Mouse (Mus musculus) left cerebral cortex, postnatal 14 days (tissue): Measurements from ENCODE around the gene Wdr3. TPM values are rescaled to one million over a fixed set of nuclear protein-coding genes. Genes with fewer than 3 reads are reported as not detected.

Experiments
- DNase-seq, 2 experiments: peaks; one replicate each; pipeline ENCODE4 v3.0.0; 2021 to 2022; ENCODE audit warnings: low spot score in 2 of 2, mixed read lengths in 1 of 2
- intact Hi-C: fragments of 180-260 bp; cut with DNase I; formaldehyde crosslinking; loops from one replicate; pipeline ENCODE4 v1.15.1; 2025
- long read RNA-seq, 2 experiments: library from polyadenylated mRNA; stranded (forward); transcript quantifications; one replicate each; pipeline ENCODE4 v2.0.0; 2021
- total RNA-seq, 2 experiments: library from RNA; stranded (reverse); gene quantifications; 2 replicates each; pipeline ENCODE4 v1.2.3; 2021

The Wdr3 gene
- 10 to 100 TPM; 20.5 to 21.2 TPM for total RNA-seq
- long read RNA-seq, experiment 1, transcript Wdr3-201 (27 exons, 3,432 nt): major isoform, 12 of 21 reads
- long read RNA-seq, experiment 1, partial matches to known transcripts: 1 of 21 reads
- long read RNA-seq, experiment 1, other reads (novel, unspliced or antisense): 8 of 21 reads
- long read RNA-seq, experiment 2, transcript Wdr3-201 (27 exons, 3,432 nt): major isoform, 25 of 35 reads
- long read RNA-seq, experiment 2, partial matches to known transcripts: 3 of 35 reads
- long read RNA-seq, experiment 2, other reads (novel, unspliced or antisense): 7 of 35 reads

DNA sequence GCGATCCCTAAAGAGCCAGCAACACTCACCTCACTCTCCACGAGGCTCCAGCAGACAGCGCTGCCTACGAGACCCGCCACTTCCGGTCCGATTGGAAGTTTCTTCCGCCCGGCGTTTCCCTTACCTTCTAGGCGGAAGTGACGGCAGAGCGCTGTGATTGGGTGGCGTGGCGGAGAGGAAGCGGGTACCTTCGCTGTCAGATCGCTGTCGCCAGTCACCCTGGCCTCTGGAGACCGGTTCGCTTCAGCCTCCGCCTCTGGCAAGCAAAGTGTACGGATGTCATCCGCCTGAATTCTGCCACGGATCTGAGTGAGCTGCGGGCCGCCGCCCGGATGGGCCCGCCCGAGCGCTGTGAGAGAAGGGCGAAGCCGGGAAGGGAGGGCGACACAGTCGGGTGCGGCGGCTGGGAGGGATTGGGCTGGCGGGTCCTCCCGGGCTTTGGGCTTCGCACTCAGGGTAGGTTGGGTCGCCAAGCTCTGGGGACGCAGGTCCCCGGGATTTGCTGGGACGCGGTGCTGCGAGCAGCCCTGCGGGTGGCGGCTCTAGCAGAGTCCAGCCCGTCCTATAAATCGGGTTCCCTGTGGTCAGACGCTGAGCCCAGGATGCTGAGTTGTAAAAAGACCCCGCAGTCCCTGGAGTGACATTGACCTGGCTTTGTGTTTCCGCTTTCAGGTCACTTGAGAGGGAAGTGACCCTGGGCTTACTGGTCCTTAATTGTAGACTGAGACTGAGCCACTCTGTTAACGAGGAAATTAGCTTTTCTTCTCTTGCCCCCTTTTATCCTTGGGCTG lies at the start of gene Wdr3, which contains the start of gene Gdap2:
Wdr3 (minus strand) TSS at position 93 of the 791 bp plus-strand sequence.
Gdap2 (plus strand) TSS at position 67 of the 791 bp plus-strand sequence.
- intact Hi-C loops: loop anchor here (10.0 kb wide), 1 partner anchor 1268 kb away; the partner anchor contains the start of gene Hao2
- peak; percentile 93 to 95 for DNase-seq

DNA sequence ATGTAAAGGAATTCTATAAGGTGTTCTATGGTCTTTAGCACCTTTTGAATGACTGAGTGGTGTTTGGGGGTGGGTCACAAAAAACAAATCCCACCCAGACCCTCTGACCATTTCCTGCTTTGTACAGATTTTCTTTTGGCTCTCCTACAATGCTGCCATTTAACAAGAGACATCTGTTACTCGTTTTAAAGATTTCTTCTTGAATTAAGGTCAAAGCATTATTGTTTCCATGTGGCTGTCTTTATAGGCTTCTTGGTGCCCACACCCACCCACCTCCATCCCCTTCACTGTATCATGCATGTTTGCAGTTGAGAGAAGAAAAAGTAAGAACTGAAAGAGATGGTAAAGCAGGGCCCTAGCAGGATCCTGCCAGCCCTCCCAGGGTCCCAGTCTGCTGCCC lies 44.8 kb upstream of the Wdr3 start:
- DNase-seq: no peak
- intact Hi-C loops: no loop called here

DNA sequence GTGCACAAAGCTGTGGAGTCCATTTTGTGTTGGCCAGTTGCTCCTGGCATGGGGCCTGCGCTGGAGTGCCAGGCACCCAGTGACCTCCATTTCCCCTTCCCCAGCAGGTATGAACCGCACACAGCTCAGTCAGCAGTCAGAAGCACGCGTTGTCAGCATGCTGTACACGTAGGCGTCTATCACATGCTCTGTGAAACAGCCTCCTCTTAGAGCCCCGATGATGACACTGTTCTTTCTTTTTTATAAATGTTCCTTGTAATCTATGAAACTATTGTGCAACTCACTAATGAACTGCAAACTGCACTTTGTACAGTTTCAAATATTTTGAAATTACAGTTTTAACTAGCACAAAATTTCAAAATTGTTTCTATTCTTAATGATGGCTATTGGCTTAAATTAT lies 39.3 kb upstream of the Wdr3 start:
- intact Hi-C loops: no loop called here
- no peak for DNase-seq

DNA sequence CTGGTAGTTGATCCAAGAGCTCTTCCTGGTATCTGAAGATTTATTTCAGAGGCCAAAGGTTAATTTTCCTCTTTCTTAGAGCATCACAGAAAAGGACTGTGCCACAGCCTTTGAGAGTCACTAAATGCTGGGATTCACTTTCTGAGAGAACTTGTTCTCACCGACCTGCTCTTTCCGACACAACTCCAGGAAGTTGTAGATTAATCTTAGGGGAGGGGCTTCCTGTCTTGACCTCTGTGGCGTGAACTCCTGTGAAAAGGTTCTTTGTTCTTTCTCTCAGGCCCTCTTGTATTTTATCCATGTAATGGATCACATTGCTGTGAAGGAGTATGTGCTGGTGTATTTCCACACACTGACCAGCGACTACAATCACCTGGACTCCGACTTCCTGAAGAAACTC lies 32.0 kb upstream of the Wdr3 start:
- no peak for DNase-seq
- intact Hi-C loops: loop anchor here (5.0 kb wide), 1 partner anchor 363 kb away; no protein-coding TSS in a partner anchor

DNA sequence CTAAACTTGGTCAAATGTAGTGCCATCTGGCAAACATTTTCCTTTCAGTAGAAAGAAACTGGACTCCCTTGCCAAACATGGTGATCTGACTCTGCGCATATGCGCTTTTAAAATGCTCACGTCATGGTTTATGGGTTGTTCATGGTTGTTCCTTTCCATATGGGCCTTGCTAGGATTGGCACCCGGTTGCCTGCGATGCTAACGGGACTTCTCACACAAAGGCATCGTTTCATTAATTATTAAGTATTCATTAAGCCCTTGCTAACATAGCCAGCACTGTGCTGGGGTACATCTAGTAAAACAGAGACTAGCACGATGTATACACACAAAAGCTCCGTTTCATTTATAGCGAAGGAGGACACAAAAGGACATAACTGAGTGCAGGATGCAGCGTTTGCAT lies 27.7 kb upstream of the Wdr3 start:
- no peak for DNase-seq
- intact Hi-C loops: loop anchor here (5.0 kb wide), 1 partner anchor 367 kb away; no protein-coding TSS in a partner anchor

DNA sequence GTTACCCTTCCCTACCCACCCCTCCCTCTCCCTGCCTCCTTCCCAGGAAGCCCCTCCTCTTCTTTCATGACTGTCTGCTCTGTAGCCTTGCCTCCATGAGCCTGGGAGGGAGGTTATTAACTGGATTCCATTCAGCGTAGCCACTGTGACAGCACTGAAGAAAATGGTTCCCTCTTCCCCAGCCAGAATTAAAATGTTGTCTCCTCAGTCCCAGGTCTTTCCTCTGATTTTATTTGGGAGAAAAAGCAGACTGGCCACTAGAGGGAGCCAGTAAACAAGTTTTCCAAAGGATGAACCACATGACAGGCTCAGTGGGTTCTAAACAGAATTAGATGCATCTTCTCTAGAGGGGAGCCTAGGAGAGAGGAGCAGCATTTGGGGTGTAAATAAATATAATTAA lies 27.2 kb upstream of the Wdr3 start:
- intact Hi-C loops: no loop called here
- peak; percentile 87 to 89 for DNase-seq

DNA sequence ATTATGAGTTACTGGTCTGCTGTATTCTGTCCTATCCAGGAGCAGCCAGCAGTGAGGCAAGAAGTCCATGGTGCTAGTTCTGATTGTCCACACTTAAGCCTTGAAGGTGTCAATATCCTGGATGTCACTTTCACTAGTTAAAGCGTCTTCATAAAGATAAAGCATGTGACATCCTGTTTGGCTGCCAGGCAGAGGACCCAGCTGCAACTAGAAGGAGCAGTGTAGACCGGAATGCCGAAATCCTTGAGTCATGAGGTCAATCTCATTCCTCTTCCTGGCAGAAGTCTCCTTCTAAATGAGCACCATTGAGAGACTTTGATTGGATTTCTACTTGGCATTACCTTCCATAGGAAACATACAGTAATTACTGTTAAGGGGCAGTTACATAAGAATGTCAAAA lies 18.3 kb upstream of the Wdr3 start:
- no peak for DNase-seq
- intact Hi-C loops: no loop called here

DNA sequence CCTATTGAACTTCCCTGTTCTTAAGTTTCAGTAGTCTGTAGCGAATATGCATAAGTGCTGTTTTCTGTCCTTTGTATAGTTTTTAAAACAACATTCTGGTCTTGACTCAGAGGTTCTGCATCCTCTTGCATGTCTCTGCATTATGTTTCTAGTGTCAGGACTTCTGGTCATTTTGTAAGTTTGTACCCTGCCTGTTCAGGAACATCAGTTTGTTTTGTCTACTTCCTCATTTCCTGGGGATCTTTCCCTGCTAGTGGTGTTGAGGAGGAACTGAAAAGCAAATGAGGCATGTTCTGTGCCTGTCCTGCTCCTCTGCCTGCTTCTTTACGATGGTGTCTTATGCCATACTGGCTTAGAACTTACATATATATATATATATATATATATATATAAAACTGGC lies 13.8 kb upstream of the Wdr3 start:
- no peak for DNase-seq
- intact Hi-C loops: no loop called here

DNA sequence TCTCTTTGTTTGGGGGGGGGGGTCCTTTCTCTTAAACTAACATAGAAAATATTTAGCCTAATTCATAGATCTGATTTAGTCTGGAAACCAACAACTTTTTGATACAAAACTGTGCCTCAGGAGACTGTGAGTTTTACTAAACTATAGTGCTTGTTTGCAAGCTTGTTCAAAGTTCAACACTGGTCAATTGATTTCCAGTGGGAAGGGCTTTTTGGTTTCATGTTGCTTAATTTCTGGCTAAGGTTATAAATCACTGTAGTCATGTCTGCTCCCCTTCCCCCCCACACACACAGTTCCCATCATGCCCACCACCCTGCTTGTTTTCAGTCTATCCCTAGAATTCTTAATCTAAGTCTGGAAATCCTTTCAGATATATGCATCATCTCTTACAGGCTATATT lies 2.8 kb upstream of the Wdr3 start:
- intact Hi-C loops: loop anchor here (10.0 kb wide), 1 partner anchor 1270 kb away; the partner anchor contains the start of gene Hao2

DNA sequence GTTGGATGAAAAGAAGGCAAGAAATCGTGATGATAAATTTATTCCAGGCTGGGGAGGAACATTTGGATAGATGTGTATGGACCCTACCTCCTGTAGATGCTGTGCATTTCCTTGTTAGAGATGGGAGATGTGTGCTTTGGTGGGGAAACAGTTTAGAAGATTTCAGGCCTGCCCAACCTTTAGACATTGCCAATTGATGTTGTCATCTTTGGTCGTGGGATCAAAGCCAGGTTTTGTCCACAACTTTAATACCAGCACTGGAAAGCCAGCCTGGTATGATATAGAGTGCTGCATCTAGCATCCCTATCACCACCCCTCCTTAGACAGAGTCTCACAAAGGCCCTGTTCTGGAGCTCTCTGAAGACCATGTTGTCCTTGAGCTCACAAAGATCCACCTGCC lies 1.3 kb upstream of the Wdr3 start:
- no peak for DNase-seq
- intact Hi-C loops: loop anchor here (10.0 kb wide), 1 partner anchor 1269 kb away; the partner anchor contains the start of gene Hao2

More for the DNA sequence above, 2.8 kb upstream of the Wdr3 start:
- no peak for DNase-seq

DNA sequence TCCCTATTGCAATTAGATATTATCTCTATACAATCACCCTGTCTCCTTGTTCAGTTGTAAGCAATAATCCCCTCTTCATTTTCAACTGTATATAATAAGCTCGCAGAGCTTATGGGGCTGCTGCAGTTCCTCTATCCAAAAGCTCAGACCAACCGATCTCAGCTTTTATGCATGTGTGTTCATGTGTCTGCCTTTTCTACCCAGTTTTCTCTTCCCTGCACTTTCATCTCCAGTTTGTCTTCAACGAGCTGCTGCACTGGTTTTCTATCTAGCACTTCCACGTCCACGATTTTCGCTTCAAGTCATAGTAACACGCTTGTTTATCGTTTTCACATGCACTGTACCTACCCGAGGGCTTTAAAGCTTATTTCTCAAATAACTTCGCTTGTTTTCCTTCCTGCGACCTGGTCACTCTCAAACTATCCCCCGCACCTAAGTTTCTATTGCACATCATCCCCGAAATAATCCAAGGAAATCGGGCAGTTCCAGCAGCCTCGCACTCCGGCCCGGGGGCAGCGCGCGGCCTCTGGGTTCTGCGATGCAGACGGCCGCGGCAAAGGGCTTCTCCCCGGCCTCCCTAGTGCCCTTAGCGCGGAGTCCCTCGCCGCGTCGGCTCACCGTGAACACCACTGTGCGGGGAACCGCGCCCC lies 417 bp downstream of the Wdr3 start:
- intact Hi-C loops: loop anchor here (10.0 kb wide), 1 partner anchor 1267 kb away; the partner anchor contains the start of gene Hao2
- DNase-seq: no peak

DNA sequence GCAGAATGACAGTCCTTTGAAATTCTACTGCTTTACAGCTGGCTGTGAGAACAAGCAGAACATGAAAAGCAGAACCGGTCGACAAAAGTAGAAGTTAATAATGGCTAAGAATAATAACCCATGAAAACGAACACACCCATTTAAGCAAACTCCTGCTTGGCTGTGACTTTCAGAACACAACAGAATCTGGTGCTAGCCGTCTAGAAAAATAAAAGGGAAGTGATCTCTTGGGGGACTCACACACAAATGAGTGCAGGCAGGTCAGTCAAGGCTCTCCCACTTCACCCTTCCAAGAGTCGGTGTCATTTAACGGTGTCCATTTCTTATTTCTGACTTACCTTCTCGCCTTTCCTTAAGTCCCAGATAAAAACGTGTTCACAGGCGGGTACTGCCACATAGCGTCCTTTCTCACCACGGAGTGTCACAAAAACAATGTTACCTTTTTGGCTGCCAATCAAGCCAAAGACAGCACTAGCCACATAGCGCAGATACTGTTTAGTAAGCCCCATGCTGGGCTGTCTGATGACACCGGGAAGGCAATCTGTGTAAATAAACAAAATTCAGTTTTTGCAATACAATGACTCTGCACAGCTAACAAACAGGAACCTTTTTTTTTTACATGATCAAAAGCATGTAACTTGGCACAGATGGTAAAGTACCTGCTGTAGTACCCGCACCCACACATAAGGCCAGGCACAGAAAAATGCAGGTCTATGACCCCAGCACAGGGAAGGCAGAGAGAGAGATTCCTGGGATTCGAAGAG lies 1.3 kb downstream of the Wdr3 start:
- intact Hi-C loops: loop anchor here (10.0 kb wide), 1 partner anchor 1266 kb away; the partner anchor contains the start of gene Hao2
- DNase-seq: no peak

DNA sequence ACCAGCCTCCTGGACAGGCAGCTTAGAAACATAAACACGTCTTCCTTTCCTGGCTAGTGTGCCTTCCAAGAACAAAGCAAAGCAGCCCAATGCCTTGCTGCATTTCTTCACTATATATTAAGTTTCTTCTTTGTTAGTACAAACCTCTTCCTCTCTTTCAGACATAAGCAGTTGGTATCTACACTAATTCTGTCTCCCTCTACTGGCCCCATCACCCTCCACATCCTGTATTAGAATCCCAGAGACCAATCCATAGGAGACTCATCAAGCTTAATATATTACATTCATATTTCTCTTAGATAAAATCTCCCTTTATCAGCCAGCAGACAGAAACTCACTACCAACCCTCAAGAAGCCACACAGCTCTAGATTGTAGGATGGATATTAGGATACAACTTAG lies 39.8 kb downstream of the Wdr3 start:
- intact Hi-C loops: no loop called here
- DNase-seq: no peak

DNA sequence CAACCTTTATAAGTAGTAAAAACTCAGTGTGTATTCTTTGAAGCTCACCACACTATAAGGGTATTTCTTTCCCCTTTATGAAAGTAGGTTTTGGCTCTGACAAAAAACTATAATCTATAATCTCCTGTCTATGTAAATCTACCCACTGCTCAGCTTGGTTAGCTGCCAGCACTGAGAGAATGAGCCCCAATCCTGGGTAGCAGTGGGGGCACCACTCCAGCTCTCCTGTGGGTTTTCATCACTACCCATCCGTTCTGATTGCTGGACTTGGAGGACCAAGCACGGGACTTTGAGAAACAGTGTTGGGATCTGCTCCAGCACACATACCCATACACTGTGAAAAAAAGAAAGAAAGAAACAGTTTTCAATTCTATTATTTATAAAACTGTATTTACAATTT lies 40.2 kb downstream of the Wdr3 start:
- DNase-seq: no peak

DNA sequence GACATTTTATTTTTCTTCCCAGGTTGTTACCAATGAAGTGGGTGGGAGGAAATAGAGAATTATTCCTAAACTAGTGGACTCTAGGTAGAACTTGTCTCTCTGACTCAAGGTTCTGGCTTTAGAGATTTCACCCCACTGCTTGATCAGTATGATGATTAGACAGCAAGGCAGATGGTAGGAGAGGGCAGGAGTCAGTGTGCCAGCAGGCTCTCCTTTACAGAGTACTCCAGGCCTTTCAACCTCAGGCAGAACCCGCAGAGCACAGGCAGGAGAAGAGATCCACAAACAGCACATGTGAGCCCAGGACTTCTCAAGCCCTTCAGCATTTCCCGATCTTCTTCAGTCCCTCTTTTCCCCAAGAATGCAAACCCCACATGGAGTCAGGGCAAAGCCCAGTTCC lies 43.5 kb downstream of the Wdr3 start:
- no peak for DNase-seq
- intact Hi-C loops: no loop called here

More for the DNA sequence above, 40.2 kb downstream of the Wdr3 start:
- intact Hi-C loops: no loop called here

DNA sequence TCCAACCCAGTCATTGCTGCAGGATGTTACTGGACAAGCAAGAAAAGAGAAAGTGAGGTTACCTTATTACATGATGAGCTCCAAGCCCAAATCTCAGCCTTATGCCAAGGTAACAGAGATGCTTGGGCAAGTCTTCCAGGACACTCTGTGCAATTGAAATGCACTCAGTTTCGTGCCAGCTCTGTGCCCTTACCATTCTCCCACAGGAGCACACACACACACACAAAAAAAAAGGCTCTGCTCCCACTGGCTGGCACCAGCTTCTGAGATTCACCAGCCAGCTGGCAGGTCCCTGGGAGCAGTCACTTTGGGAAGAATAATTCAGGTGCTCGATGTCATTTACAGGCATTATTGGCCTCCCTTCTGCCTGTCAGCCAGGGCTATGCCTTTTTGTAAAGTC lies 55.5 kb downstream of the Wdr3 start:
- intact Hi-C loops: no loop called here
- no peak for DNase-seq

DNA sequence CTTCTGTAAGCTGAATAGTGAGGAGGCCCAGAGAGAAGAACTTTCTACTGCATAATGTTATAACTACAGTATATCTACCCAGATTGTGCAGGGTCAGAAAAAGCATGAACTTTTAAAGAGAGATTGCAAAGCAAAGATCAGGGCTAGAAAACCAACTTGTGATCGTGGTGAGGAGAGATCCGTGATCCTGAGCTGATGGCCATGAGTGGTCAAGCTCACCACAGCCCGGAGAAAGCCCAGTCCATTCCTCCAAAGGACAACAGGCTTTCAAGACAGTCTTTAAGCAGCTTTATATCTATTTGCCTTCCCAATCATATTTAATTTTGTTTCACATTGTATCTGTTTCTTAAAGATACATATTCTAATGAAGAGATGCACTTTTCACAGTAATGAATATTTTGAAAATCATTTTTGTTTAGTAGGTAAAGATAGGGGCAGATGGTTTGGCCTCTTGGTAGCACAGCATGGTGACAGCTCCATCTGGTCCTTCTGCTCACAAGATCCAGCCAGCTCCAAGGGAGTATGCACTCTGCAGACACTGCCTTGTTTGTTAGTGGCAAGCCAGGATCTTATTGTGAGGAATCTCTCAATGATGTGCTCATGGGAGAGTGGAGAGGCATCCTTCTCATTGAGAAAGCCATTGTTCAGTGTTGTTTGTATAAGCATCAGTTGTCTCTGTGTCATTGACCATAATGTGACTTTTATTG lies 59.7 kb downstream of the Wdr3 start:
- intact Hi-C loops: no loop called here
- DNase-seq: no peak
